Mouse (Mus musculus) heart, adult 2 months (tissue): ENCODE measurements around the gene Mfsd12. TPM values are rescaled to one million over a fixed set of nuclear protein-coding genes. Genes with fewer than 3 reads are reported as not detected.

ENCODE experiments used
- DNase-seq, 2 experiments: peaks; one replicate each; pipeline ENCODE4 v3.0.0; 2021
- H3K27ac ChIP-seq: fragments of 200-600 bp; 2 replicates; pipeline ENCODE4 v1.8.1; 2022
- H3K27me3 ChIP-seq: fragments of 200-500 bp; 2 replicates; pipeline ENCODE4 v1.6.1; 2012; ENCODE audit warnings: mild to moderate bottlenecking, low read length, inconsistent platforms, mixed read lengths; ENCODE audit not compliant: control insufficient read depth, insufficient read depth
- H3K36me3 ChIP-seq: fragments of 200-500 bp; 2 replicates; pipeline ENCODE4 v1.6.1; 2012; ENCODE audit warnings: low read length, inconsistent platforms; ENCODE audit not compliant: control insufficient read depth, insufficient read depth
- H3K4me1 ChIP-seq: fragments of 200-500 bp; 2 replicates; pipeline ENCODE4 v1.6.1; 2011; ENCODE audit warnings: low read length; ENCODE audit not compliant: control insufficient read depth, insufficient read depth
- H3K4me3 ChIP-seq: fragments of 200-600 bp; 2 replicates; pipeline ENCODE4 v1.8.1; 2022
- H3K79me2 ChIP-seq: fragments of 200-500 bp; replicated peaks from 2 replicates; pipeline ENCODE4 v1.6.1; 2012; ENCODE audit warnings: mild to moderate bottlenecking, inconsistent platforms, low read length, moderate library complexity, mixed read lengths; ENCODE audit not compliant: control insufficient read depth, insufficient read depth
- H3K9ac ChIP-seq: fragments of 200-500 bp; 2 replicates; pipeline ENCODE4 v1.6.1; 2012; ENCODE audit warnings: low read depth, mild to moderate bottlenecking, control low read depth, inconsistent platforms, low read length, mixed read lengths
- CTCF ChIP-seq: fragments of 200-600 bp; IDR thresholded peaks from 2 replicates; pipeline ENCODE4 v1.8.1; 2022; ENCODE audit warnings: antibody characterized with exemption, mild to moderate bottlenecking, moderate library complexity
- EP300 ChIP-seq: fragments of 200-500 bp; IDR thresholded peaks from 2 replicates; pipeline ENCODE4 v1.6.1; 2011; ENCODE audit warnings: low read depth, low read length, control low read depth; ENCODE audit not compliant: insufficient read depth
- POLR2A ChIP-seq: fragments of 200-500 bp; IDR thresholded peaks from 2 replicates; pipeline ENCODE4 v1.6.1; 2011; ENCODE audit warnings: mild to moderate bottlenecking, low read depth, low read length, control low read depth; ENCODE audit not compliant: insufficient read depth
- WGBS: fragments of 180-500 bp; shearing (Covaris S2); methylation state at CpG from one replicate; pipeline ENCODE4 v1.1.7; 2018; 5-methylcytosine and 5-hydroxymethylcytosine counted together
- intact Hi-C: fragments of 180-260 bp; cut with DNase I; formaldehyde crosslinking; loops from one replicate; pipeline ENCODE4 v1.15.1; 2025
- polyA plus RNA-seq: library from polyadenylated mRNA; depleted of rRNA; stranded (reverse); fragments of >200 nt; gene quantifications from 2 replicates; pipeline ENCODE4 v1.2.3, GENCODE M21; 2012
- total RNA-seq, 2 experiments: library from RNA; stranded (reverse); gene quantifications; 2 replicates each; pipeline ENCODE4 v1.2.3; 2021

Gene Mfsd12
- total and polyA plus RNA-seq, 3 experiments, result 9.6 to 11.1 (median 10.6) TPM

DNA sequence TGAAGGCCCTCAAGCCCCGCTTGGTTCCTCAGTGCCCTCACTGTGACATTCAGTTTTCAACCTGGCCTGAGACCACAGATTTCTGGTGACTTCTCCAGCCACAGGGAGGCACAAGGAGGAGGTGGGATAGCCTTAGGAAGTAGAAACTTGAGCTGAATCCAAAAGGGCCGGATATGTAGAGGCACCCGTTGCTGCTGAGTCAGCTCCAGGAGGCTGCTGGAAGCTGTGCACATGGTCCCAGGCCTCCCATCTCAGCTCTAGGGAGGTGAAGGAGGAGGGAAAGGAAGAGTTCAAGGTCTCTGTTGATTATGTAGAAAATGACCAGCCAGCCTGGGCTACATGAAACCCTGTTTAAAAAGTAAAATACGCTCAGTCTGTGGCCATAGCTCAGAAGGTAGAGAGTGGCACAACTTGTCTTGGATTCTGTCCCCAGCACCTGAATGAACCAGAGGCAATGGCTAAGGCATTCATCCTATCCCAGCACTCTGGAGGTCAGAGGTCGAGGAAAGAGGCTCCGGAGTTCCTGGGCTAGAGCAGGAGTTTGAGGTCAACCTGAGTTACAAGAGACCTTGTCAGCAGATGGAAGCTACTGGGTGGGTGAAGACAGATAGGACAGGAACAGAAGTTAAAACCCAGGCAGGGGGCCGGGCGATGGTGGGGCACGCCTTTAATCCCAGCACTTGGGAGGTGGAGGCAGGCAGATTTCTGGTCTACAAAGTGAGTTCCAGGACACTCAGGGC, 2.4 kb upstream of the Mfsd12 start:
- TF ChIP-seq EP300, result no peak
- no peak for TF ChIP-seq POLR2A
- no peak for TF ChIP-seq CTCF
- no peaks in the 10 kb centered on the region for H3K36me3 ChIP-seq
- DNase-seq, result no peak
- no peak overlapping the region for H3K4me3 ChIP-seq
- intact Hi-C loops, result no loop called here
- 66% methylated on average over 9 of the region's 9 CpGs for WGBS
- no peak overlapping the region for H3K27ac ChIP-seq
- H3K9ac ChIP-seq, result no peak overlapping the region
- peaks cover 6% of the 10 kb centered on the region for H3K4me1 ChIP-seq
- no peaks in the 10 kb centered on the region for H3K79me2 ChIP-seq
- H3K27me3 ChIP-seq, result no peaks in the 10 kb centered on the region

DNA sequence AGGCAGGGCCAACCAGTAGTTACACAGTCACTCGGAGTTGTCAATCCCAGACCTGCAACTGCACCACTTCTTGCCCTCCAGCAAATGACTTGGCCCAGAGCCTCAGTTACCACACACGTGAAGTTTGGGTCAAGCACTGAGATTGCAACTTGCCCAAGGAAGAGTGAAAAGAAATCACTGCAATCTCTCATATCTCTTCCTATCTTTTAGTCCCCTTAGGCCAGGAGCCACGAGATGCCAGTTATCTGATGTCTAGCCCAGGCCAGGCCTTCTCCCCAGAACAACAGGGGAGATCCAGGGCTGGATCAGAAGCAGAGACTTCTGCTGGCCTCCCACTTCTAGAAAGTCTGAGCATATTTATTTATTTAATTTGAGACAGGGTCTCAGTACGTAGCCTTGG, 1.8 kb upstream of the Mfsd12 start:
- TF ChIP-seq EP300 (no peak), POLR2A (no peak), CTCF (no peak)
- no peak overlapping the region for H3K4me3 ChIP-seq
- no peaks in the 10 kb centered on the region for H3K79me2 ChIP-seq
- no peak overlapping the region for H3K27ac ChIP-seq
- DNase-seq, result no peak
- H3K27me3 ChIP-seq, result no peaks in the 10 kb centered on the region
- intact Hi-C loops, result no loop called here
- WGBS, result 78% methylated on average over 4 of the region's 4 CpGs
- peaks cover 6% of the 10 kb centered on the region for H3K4me1 ChIP-seq
- H3K36me3 ChIP-seq, result no peaks in the 10 kb centered on the region
- no peak overlapping the region for H3K9ac ChIP-seq

DNA sequence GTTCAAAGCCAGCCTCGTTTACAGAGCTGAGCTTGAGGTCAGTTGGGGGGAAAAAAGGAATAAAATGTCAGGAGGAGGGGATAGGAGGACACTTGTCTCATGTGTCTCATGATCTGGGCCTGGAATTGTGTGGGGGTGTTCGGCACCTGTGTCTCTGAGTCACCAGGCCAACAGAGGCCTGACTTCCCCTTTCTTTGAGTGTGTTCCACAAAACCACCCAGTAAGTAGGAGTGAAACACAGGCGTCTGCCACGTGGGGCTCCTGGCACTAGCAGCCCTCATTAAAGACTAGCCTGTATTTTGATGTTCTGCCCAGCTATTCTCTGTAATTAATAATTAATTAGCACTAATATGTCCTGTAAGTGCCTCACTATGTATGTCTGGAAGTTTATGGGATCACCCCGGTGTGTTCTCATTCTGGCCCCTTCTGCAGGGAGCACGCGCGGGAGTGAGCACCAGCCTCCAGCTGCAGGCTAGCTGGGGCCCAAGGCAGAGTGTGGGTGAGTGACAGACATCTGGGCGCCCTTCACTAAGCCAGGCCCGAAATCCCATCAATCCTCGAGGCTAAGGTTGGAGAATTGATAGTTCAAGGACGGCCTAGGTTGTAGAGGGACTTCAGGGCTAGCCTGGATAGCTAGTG, 820 bp upstream of the Mfsd12 start:
- Histone ChIP-seq H3K27ac (peak overlapping the region; percentile 59), H3K4me1 (peaks cover 6% of the 10 kb centered on the region), H3K36me3 (no peaks in the 10 kb centered on the region), H3K27me3 (no peaks in the 10 kb centered on the region), H3K79me2 (no peaks in the 10 kb centered on the region), H3K4me3 (no peak overlapping the region; the same call in 1 of the 2 replicates), H3K9ac (no peak overlapping the region)
- peak in 1 of 2 experiments; percentile 48 for DNase-seq
- no peak for TF ChIP-seq POLR2A
- no peak for TF ChIP-seq CTCF
- no peak for TF ChIP-seq EP300
- WGBS, result 60% methylated on average over 12 of the region's 12 CpGs
- intact Hi-C loops, result no loop called here

- H3K4me1 ChIP-seq, result peaks cover 7% of the 10 kb centered on the region
These were observed 918 bp downstream of the Mfsd12 start for GRCm38 (mm10) chr10:81358209-81358608.

GRCm38 (mm10) chr10:81358841-81359240, 1.6 kb downstream of the Mfsd12 start:
- intact Hi-C loops, result no loop called here
- no peak overlapping the region for H3K9ac ChIP-seq
- no peaks in the 10 kb centered on the region for H3K36me3 ChIP-seq
- no peak for DNase-seq
- no peak overlapping the region for H3K27ac ChIP-seq
- peaks cover 9% of the 10 kb centered on the region for H3K4me1 ChIP-seq
- no peak overlapping the region for H3K4me3 ChIP-seq
- no peaks in the 10 kb centered on the region for H3K27me3 ChIP-seq
- no peak for TF ChIP-seq EP300
- TF ChIP-seq POLR2A, result no peak
- TF ChIP-seq CTCF, result no peak
- no peaks in the 10 kb centered on the region for H3K79me2 ChIP-seq
- 62% methylated on average over 1 of the region's 1 CpGs for WGBS

More at GRCm38 (mm10) chr10:81358209-81358608, 918 bp downstream of the Mfsd12 start:
- Histone ChIP-seq H3K79me2 (no peaks in the 10 kb centered on the region), H3K36me3 (no peaks in the 10 kb centered on the region), H3K9ac (peak overlapping the region; percentile 94), H3K27me3 (no peaks in the 10 kb centered on the region), H3K4me3 (peak overlapping the region; percentile 69), H3K27ac (no peak overlapping the region)
- no peak for DNase-seq
- intact Hi-C loops, result no loop called here
- WGBS, result 35% methylated on average over 4 of the region's 4 CpGs
- TF ChIP-seq CTCF (no peak), POLR2A (no peak), EP300 (no peak)

DNA sequence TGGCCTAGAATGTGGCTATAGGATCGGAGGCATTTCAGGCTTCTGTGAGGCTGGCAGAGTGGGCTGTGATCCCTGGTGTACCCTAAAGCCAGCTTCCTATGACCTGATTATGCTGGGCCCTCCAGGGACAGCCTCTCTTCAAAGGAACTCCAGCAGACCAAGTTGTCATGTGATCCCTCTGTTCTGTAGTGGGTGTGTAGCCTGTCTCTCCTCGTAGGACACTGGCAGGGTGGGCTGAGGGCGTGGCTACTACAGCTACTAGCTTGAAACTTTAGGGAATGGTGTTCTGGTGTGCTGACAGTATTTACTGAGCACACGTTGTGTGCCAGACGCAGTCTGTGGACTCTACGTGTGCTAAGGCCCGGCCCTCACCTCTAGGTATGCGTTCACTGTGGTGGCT, 3.4 kb downstream of the Mfsd12 start:
- 73% methylated on average over 8 of the region's 8 CpGs for WGBS
- DNase-seq, result no peak
- Histone ChIP-seq H3K4me1 (peaks cover 12% of the 10 kb centered on the region), H3K27me3 (no peaks in the 10 kb centered on the region), H3K27ac (no peak overlapping the region), H3K4me3 (no peak overlapping the region), H3K36me3 (no peaks in the 10 kb centered on the region), H3K79me2 (no peaks in the 10 kb centered on the region), H3K9ac (no peak overlapping the region)
- intact Hi-C loops, result no loop called here
- TF ChIP-seq CTCF (no peak), EP300 (no peak), POLR2A (no peak)
